Mouse (Mus musculus): ENCODE measurements around the gene Rad51c.
A peak's percentile ranks its signal among the peaks of the same experiment; 100 is the strongest.

DNA sequence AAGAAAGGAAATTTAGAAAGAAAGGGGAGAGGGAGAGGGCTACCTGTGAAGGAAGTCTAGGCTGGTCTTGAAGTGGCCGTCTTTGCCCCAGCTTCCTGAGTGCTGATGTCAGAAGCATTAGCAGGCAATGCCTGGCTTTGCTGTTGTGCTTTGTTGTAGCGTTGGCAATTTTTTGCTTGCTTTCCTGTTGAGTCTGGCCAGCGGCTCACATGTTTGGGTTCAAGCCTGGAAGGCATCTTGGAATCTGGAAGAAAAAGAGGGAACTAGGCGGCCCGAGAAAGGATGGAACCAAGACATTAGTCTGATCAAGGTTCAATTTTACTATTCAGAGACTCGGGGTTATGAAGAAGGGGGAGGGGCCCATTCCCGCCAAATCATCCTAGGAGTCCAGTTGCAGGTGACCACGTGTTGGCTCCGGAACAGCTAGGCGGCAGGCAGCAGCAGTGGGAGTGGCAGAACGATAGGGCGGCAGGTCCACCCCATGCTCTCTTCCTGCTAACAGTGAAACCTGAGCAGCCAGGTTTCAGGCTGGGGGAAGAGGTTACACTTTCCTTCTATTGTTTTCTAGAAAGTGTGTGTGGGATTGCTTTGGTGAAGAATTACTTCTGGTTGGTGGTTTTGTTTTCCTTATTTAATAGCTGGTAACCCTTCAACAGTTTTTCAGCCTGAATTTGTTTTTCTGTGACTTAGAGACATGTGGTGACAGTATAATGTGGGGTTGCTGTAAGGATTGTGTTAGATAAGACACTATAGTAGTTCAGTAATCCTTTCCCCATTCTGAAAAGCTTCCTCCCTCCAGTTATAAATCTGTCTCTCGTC, 48.7 kb upstream of the Rad51c start:
- TF ChIP-seq JUND (conservative IDR thresholded peaks at IDR 0.05; ENCODE audit: low read depth, low read length) (no peak), POLR2A (IDR thresholded peaks at IDR 0.05; ENCODE audit: low read depth, low read length) (0 out of 2 replicates have a peak, but pooled peaks have one; percentile 27), CTCF (conservative IDR thresholded peaks at IDR 0.05 in 1 of 2, IDR thresholded peaks at IDR 0.05 in 1 of 2; ENCODE audit: low read depth in 2 of 2, low read length in 2 of 2) (no peak), RCOR1 (conservative IDR thresholded peaks at IDR 0.05; ENCODE audit: low read depth, low read length) (no peak)
